Mouse (Mus musculus): ENCODE results near the gene 2610008E11Rik.

DNA sequence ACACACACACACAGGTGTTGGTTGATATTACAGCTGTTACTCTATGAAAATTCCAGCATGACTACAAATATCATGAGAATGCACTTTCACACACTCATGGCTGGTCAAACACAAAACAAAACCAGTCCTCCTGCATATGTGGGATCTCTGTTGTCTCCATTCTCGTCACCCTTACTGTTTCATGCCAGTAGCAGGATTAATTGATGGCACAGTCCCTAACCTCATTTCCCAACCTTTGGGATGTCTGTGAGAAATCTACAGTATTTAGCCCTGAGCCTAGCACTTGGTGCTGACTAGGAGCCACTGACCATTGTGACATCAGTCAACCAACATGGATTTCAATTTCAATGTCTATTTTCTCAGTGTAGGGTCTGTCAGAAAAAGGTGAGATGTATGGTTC lies 17.7 kb upstream of the 2610008E11Rik start:
- no peak for TF ChIP-seq CTCF (IDR thresholded peaks at IDR 0.05; ENCODE audit: control insufficient read depth, insufficient read depth, insufficient read length)
- no peak for TF ChIP-seq MAX (IDR thresholded peaks at IDR 0.05)

All from C2C12 (cell line).